Mouse (Mus musculus) CH12.LX (cell line): ENCODE results near the gene Chrm5.
A peak's percentile ranks its signal among the peaks of the same experiment; 100 is the strongest.

ENCODE experiments used
- CTCF ChIP-seq, 2 experiments: IDR thresholded peaks in 1 of 2; conservative IDR thresholded peaks in 1 of 2; 2 replicates each; pipeline ENCODE4 v1.5.1; 2011 to 2012; ENCODE audit warnings: low read depth in 2 of 2, low read length in 2 of 2, improper control_type of control experiment in 1 of 2, inconsistent platforms in 1 of 2, mild to moderate bottlenecking in 1 of 2, moderate library complexity in 1 of 2
- E2F4 ChIP-seq: IDR thresholded peaks from 2 replicates; pipeline ENCODE4 v1.6.1; 2011; ENCODE audit warnings: low read depth, low read length, improper control_type of control experiment; ENCODE audit not compliant: insufficient replicate concordance
- ELF1 ChIP-seq: IDR thresholded peaks from 2 replicates; pipeline ENCODE4 v1.6.1; 2014; ENCODE audit warnings: low read depth, mild to moderate bottlenecking, inconsistent platforms, low read length, improper control_type of control experiment
- MAX ChIP-seq: IDR thresholded peaks from 2 replicates; pipeline ENCODE4 v1.6.1; 2011; ENCODE audit warnings: low read length, improper control_type of control experiment
- MAZ ChIP-seq: IDR thresholded peaks from 2 replicates; pipeline ENCODE4 v1.6.1; 2012; ENCODE audit warnings: low read depth, mild to moderate bottlenecking, inconsistent platforms, low read length, improper control_type of control experiment, moderate library complexity
- POLR2A ChIP-seq: IDR thresholded peaks from 2 replicates; pipeline ENCODE4 v1.6.1; 2011; ENCODE audit warnings: low read depth, mild to moderate bottlenecking, improper control_type of control experiment, low read length
- SIN3A ChIP-seq: IDR thresholded peaks from 2 replicates; pipeline ENCODE4 v1.6.1; 2012; ENCODE audit warnings: low read length, improper control_type of control experiment, inconsistent platforms
- ZNF384 ChIP-seq: IDR thresholded peaks from 2 replicates; pipeline ENCODE4 v1.6.1; 2012; ENCODE audit warnings: low read depth, low read length, improper control_type of control experiment, inconsistent platforms

GRCm38 (mm10) chr2:112481564-112481963 lies 995 bp upstream of the Chrm5 start:
- no peak for TF ChIP-seq MAX
- peak in 1 of 2 experiments; percentile 81; a peak in 2 of 4 replicates for TF ChIP-seq CTCF (conservative IDR thresholded peaks at IDR 0.05 in 1 of 2, IDR thresholded peaks at IDR 0.05 in 1 of 2; ENCODE audit: low read depth in 2 of 2, low read length in 2 of 2)
- TF ChIP-seq ELF1, result no peak
- no peak for TF ChIP-seq SIN3A
- TF ChIP-seq MAZ, result peak; percentile 97
- TF ChIP-seq POLR2A, result no peak
- no peak for TF ChIP-seq E2F4
- TF ChIP-seq ZNF384, result peak; percentile 68
